Mouse (Mus musculus) lung, postnatal 0 days (tissue): ENCODE data around the gene Ccdc57. TPM values are rescaled to one million over a fixed set of nuclear protein-coding genes. Genes with fewer than 3 reads are reported as not detected.

Source experiments
- ATAC-seq: fragments of 200-750 bp; cut with Nextera tagmentation; 2 replicates; pipeline ENCODE4 v1.8.0; 2017; ENCODE audit warnings: moderate library complexity
- DNase-seq: peaks from one replicate; pipeline ENCODE4 v3.0.0-alpha.2; 2016; ENCODE audit warnings: low spot score
- H3K27ac ChIP-seq: fragments of 300-500 bp; sonication (generic); 2 replicates; pipeline ENCODE4 v1.5.1; 2014; ENCODE audit warnings: antibody characterized with exemption, mild to moderate bottlenecking, low read length, mixed read lengths
- H3K27me3 ChIP-seq: fragments of 300-500 bp; sonication (generic); replicated peaks from 2 replicates; pipeline ENCODE4 v1.6.1; 2014; ENCODE audit warnings: low read length, mixed read lengths; ENCODE audit not compliant: insufficient read depth
- H3K36me3 ChIP-seq: fragments of 300-500 bp; sonication (generic); 2 replicates; pipeline ENCODE4 v1.6.1; 2014; ENCODE audit warnings: low read length, mixed read lengths; ENCODE audit not compliant: insufficient read depth
- H3K4me1 ChIP-seq: fragments of 300-500 bp; sonication (generic); 2 replicates; pipeline ENCODE4 v1.6.1; 2014; ENCODE audit warnings: antibody characterized with exemption, low read depth, low read length, mixed read lengths; ENCODE audit not compliant: insufficient read depth
- H3K4me2 ChIP-seq: fragments of 300-500 bp; sonication (generic); replicated peaks from 2 replicates; pipeline ENCODE4 v1.6.1; 2014; ENCODE audit warnings: low read depth, mild to moderate bottlenecking, low read length, moderate library complexity, mixed read lengths
- H3K4me3 ChIP-seq: fragments of 300-500 bp; sonication (generic); 2 replicates; pipeline ENCODE4 v1.5.1; 2014; ENCODE audit warnings: low read depth, low read length
- H3K9ac ChIP-seq: fragments of 300-500 bp; sonication (generic); replicated peaks from 2 replicates; pipeline ENCODE4 v1.6.1; 2014; ENCODE audit warnings: low read depth, mild to moderate bottlenecking
- H3K9me3 ChIP-seq: fragments of 300-500 bp; sonication (generic); 2 replicates; pipeline ENCODE4 v1.6.1; 2016; ENCODE audit warnings: low read length, mixed read lengths
- CTCF ChIP-seq: IDR thresholded peaks from 2 replicates; pipeline ENCODE4 v1.5.1; 2016; ENCODE audit warnings: antibody characterized with exemption, mild to moderate bottlenecking
- EP300 ChIP-seq: IDR thresholded peaks from 2 replicates; pipeline ENCODE4 v1.6.1; 2016; ENCODE audit warnings: antibody characterized with exemption, mild to moderate bottlenecking, control low read depth
- WGBS: fragments of 180-500 bp; shearing (Covaris S2); extraction: QIAGEN DNeasy Blood & Tissue Kit; methylation state at CpG from one replicate; pipeline ENCODE4 v1.1.7; 2014; 5-methylcytosine and 5-hydroxymethylcytosine counted together
- polyA plus RNA-seq: library from polyadenylated mRNA; unstranded; fragments of >200 nt; fragmentation: Nextera tagmentation; extraction: Ambion mirVana; gene quantifications from 2 replicates; pipeline ENCODE4 v1.2.1, GENCODE M21; 2015

Ccdc57 gene
- polyA plus RNA-seq, 1 experiment from 2014 or later = 3.7 TPM

DNA sequence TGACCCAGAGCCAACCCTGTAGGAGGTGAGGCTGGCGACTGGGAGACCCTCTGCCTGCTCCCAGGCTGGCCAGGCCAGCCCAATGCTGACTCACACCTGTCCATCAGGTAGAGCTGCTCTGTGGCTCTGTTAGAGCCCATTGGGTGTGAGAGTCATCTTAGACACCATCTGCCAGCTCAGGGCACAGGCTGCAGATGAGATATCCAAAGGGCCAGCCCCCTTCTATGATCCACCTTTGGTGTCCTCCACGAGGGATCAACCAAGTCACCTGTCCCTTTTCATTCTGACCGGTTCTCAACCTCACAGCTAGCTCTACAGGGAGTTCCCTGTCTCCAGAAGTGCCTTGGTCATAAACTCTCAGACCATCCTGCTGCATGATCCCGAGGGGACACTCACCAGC, 110.4 kb downstream of the Ccdc57 start:
- DNase-seq (no peak), ATAC-seq (no peak)
- H3K9me3 ChIP-seq = no peaks in the 10 kb centered on the region
- H3K4me1 ChIP-seq = peaks cover 16% of the 10 kb centered on the region
- H3K36me3 ChIP-seq = peaks cover 27% of the 10 kb centered on the region
- TF ChIP-seq CTCF (no peak), EP300 (no peak)
- WGBS = 38% methylated on average over 4 of the region's 4 CpGs
- peak overlapping the region; percentile 89 for H3K4me2 ChIP-seq
- H3K27ac ChIP-seq = no peak overlapping the region
- peak overlapping the region; percentile 74 for H3K4me3 ChIP-seq
- no peak overlapping the region; the same call in 1 of the 2 replicates for H3K9ac ChIP-seq
- H3K27me3 ChIP-seq = no peaks in the 10 kb centered on the region

DNA sequence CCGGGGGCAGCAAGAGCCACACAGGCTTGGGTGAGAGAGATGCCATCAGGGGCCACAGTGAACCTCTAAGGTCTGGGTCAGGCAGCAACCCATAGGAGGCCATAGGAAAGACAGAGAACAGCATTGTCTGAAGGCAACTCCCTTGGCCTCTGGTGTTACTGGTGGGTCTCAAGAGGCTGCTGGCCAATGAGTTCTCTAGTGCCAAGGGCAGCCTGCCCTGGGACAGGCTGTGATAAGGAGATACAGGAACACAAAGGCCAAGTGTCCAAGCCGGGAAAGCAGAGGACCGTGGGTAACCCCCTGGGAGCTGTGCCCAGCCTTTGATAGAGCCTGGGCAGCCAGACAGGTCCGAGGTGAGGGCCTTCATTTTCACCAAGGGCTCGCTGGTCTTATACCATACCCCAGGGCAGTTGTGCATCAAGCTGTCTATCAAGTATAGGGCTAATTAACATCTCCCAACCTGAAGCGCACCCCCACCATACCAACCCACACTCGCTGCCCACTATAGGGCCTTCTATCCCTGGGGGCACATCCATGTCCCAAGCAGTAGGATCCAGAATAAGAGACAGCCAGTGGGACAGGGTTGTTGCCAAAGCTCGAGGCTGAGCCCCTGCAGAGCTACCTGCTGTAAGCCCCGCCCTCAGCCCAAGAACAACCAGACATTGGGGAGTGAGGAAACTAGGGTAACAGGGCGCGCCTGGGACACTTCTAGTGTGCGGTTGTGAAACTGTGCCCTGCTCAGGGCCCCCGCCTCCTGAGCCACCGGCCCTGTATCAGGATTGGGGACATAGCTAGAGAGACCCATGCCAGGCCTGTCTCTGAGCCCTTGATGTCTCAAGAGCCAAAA, 111.4 kb downstream of the Ccdc57 start:
- H3K36me3 ChIP-seq = peaks cover 37% of the 10 kb centered on the region
- peak overlapping the region; percentile 89 for H3K4me2 ChIP-seq
- 46% methylated on average over 14 of the region's 14 CpGs for WGBS
- peaks cover 15% of the 10 kb centered on the region for H3K4me1 ChIP-seq
- ATAC-seq (no peak), DNase-seq (peak; percentile 76)
- H3K9me3 ChIP-seq = no peaks in the 10 kb centered on the region
- TF ChIP-seq EP300 (no peak), CTCF (no peak)
- H3K4me3 ChIP-seq = peak overlapping the region; percentile 74; the same call in 1 of the 2 replicates
- no peak overlapping the region for H3K9ac ChIP-seq
- H3K27me3 ChIP-seq = no peaks in the 10 kb centered on the region
- no peak overlapping the region for H3K27ac ChIP-seq

DNA sequence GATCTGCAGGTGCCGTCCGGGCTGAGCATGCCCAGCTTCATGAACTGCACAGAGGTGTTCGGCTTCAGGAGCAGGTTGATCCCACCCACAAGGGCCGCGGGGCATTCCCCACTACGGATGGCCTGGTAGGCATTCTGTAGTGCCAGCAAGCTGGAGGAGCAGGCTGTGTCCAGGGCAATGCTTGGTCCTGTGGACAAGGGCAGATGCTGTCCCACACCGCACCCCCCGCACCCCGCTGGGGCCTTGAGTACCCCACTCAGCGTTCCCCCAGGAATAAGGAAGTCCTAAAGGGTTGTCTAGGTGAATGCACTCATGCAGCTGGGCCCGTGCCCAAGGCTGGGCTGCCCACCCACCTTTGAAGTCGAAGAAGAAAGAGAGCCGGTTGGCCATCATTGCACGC, 112.1 kb downstream of the Ccdc57 start:
- DNase-seq (no peak), ATAC-seq (no peak)
- 84% methylated on average over 14 of the region's 14 CpGs for WGBS

DNA sequence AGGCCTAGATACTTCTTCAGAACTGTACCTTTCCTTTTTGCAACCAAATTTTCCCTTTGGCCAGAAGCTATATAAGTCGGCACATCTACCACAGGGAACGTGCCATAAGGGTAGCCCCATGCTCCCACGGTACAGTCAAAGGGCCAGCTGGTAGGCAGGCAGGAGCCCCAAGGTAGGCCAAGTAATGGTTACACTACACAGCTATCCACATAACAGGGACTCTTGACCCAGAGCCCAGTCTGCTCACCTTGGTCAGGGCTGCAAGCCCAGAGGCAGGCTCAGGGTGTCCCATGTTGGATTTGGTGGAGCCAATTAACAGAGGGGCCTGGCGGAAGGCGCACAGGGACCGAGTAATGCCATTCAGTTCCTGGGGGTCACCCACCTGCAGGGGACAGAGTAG, 113.1 kb downstream of the Ccdc57 start:
- no peak overlapping the region for H3K4me2 ChIP-seq
- no peak overlapping the region for H3K4me3 ChIP-seq
- H3K36me3 ChIP-seq = peaks cover 52% of the 10 kb centered on the region
- H3K27me3 ChIP-seq = no peaks in the 10 kb centered on the region
- TF ChIP-seq CTCF (no peak), EP300 (no peak)
- 97% methylated on average over 6 of the region's 6 CpGs for WGBS
- no peak for ATAC-seq
- DNase-seq = no peak
- H3K9me3 ChIP-seq = no peaks in the 10 kb centered on the region
- H3K27ac ChIP-seq = no peak overlapping the region
- H3K9ac ChIP-seq = no peak overlapping the region
- peaks cover 8% of the 10 kb centered on the region for H3K4me1 ChIP-seq

More for the DNA sequence above, 112.1 kb downstream of the Ccdc57 start:
- H3K4me3 ChIP-seq = no peak overlapping the region
- peaks cover 15% of the 10 kb centered on the region for H3K4me1 ChIP-seq
- peak overlapping the region; percentile 89 for H3K4me2 ChIP-seq
- TF ChIP-seq EP300 = no peak
- TF ChIP-seq CTCF = no peak
- no peak overlapping the region for H3K9ac ChIP-seq
- H3K36me3 ChIP-seq = peaks cover 44% of the 10 kb centered on the region
- H3K27ac ChIP-seq = no peak overlapping the region
- no peaks in the 10 kb centered on the region for H3K9me3 ChIP-seq
- H3K27me3 ChIP-seq = no peaks in the 10 kb centered on the region

DNA sequence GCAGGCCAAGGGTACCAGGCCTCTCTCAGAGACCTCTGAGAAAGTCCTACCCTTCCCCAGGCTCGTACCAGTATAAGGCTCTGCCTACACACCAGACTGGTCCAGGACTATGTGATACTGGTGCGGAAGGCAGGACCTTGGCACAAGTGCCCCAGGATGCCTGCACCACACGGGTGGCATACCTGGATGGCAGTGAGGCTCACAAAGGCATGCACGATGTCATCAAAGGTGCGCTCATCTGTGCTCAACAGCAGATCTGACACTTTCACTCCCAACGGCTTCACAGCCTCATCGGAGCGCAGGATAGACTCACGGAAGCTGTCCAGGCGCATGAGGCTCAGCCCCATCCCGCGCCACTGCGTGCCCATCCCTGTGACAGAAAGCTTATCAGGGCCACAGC, 114.4 kb downstream of the Ccdc57 start:
- no peak overlapping the region for H3K9ac ChIP-seq
- DNase-seq (no peak), ATAC-seq (no peak)
- H3K4me3 ChIP-seq = no peak overlapping the region
- no peaks in the 10 kb centered on the region for H3K9me3 ChIP-seq
- H3K27me3 ChIP-seq = no peaks in the 10 kb centered on the region
- TF ChIP-seq EP300 (no peak), CTCF (no peak)
- no peak overlapping the region for H3K4me2 ChIP-seq
- H3K36me3 ChIP-seq = peaks cover 65% of the 10 kb centered on the region
- WGBS = 96% methylated on average over 13 of the region's 13 CpGs
- no peak overlapping the region for H3K27ac ChIP-seq
- peaks cover 4% of the 10 kb centered on the region for H3K4me1 ChIP-seq

DNA sequence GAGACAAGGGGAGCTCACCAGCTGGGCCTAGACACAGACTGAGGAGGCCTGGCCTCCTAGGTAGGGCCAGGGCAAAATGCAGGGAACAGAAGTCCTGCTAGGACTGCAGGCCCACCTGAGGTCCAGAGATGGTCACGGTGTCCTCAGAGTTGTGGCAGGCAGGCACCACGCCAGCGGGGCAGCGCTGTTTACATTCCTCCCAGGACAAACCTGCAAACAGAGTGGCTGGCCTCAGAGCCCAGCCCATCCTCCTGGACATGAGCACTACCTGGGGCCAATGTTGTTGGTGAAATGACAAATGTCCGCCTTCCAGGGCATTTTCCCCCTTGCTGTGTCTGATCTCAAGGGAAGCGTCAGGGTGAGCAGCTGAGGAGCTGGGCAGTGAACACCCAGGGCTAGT, 115.3 kb downstream of the Ccdc57 start:
- ATAC-seq = no peak
- Histone ChIP-seq H3K27ac (no peak overlapping the region), H3K4me2 (no peak overlapping the region), H3K9me3 (no peaks in the 10 kb centered on the region), H3K27me3 (no peaks in the 10 kb centered on the region), H3K36me3 (peaks cover 70% of the 10 kb centered on the region), H3K4me3 (no peak overlapping the region), H3K9ac (no peak overlapping the region), H3K4me1 (peaks cover 3% of the 10 kb centered on the region; the same call in 1 of the 2 replicates)
- 81% methylated on average over 6 of the region's 6 CpGs for WGBS
- DNase-seq = no peak
- TF ChIP-seq EP300 (no peak), CTCF (no peak)
